Mouse (Mus musculus): ENCODE results near the gene Inpp4b.

- no peak for TF ChIP-seq CTCF (conservative IDR thresholded peaks at IDR 0.05; ENCODE audit: insufficient read depth, insufficient read length, low read depth, low read length)
- no peak for TF ChIP-seq POLR2A (IDR thresholded peaks at IDR 0.05; ENCODE audit: low read depth, low read length)
Observed at GRCm38 (mm10) chr8:81412707-81413106, 70.4 kb downstream of the Inpp4b start.
